9 mouse cellular contexts compared by ENCODE assay signal in genomic region chr2:166250571-166250970, GRCm38 (mm10).
DNase-seq lines count a peak whose midpoint lies in the region; ATAC-seq and TF ChIP-seq lines count a peak whose summit lies in the region.
"Had no signal": no experiment of that assay in that cellular context is flagged by ENCODE, and none has a peak within 500 bp of the region (broad histone marks: within the 10 kb centered on the region; RNA-seq: fewer than 3 reads in every experiment).

No protein-coding gene starts in this region.

- 72% methylated on average over 10 of the region's 10 CpGs for WGBS in kidney, adult 2 months
- 88% methylated on average over 10 of the region's 10 CpGs for WGBS in limb, embryonic 10.5 days
- 40% methylated on average over 10 of the region's 10 CpGs for WGBS in liver, embryonic 12.5 days (ENCODE audit: insufficient replicate concordance)

- H3K9ac ChIP-seq in liver, embryonic 12.5 days: no peak overlapping the region

- ATAC-seq in liver, embryonic 12.5 days: no peak
- ATAC-seq: inflammation-experienced regulatory T-cells, adult 6 months had no signal

- no peaks in the 10 kb centered on the region for H3K27me3 ChIP-seq in kidney, adult 2 months (replicated peaks; ENCODE audit: control insufficient read depth, insufficient read depth, low read length)
- no peaks in the 10 kb centered on the region for H3K27me3 ChIP-seq in limb, embryonic 10.5 days (ENCODE audit: low read depth, poor library complexity, severe bottlenecking)
- H3K27me3 ChIP-seq in liver, embryonic 12.5 days (replicated peaks): no peaks in the 10 kb centered on the region

- H3K9me3 ChIP-seq in limb, embryonic 10.5 days (replicated peaks): no peaks in the 10 kb centered on the region
- no peaks in the 10 kb centered on the region for H3K9me3 ChIP-seq in liver, embryonic 12.5 days (replicated peaks)

- TF ChIP-seq CTCF in kidney, adult 2 months (conservative IDR thresholded peaks at IDR 0.05; ENCODE audit: insufficient read depth, insufficient read length, low read depth, low read length): no peak

- no peak overlapping the region for H3K4me2 ChIP-seq in liver, embryonic 12.5 days

- no peak overlapping the region for H3K4me3 ChIP-seq in brown adipose tissue, adult 24 weeks (ENCODE audit: insufficient read depth, low read depth, low read length)
- H3K4me3 ChIP-seq in kidney, adult 2 months (ENCODE audit: insufficient read depth, low read depth, low read length): no peak overlapping the region
- H3K4me3 ChIP-seq in limb, embryonic 10.5 days: no peak overlapping the region
- no peak overlapping the region for H3K4me3 ChIP-seq in liver, embryonic 12.5 days

- DNase-seq in adrenal gland, postnatal 14 days: peak; percentile 43
- DNase-seq in kidney, adult 2 months: peak; percentile 81
- no peak for DNase-seq in limb, embryonic 10.5 days (ENCODE audit: low spot score)
- DNase-seq in layer of hippocampus, adult 9-10 months (ENCODE audit: low spot score): no peak
- DNase-seq in ovary, postnatal 10 days (ENCODE audit: low spot score): no peak
- DNase-seq in urinary bladder, postnatal 4 days (ENCODE audit: low spot score in 2 of 2): no peak

- H3K4me1 ChIP-seq in brown adipose tissue, adult 24 weeks (ENCODE audit: control insufficient read depth, insufficient read depth, insufficient read length, low read length): peaks cover 14% of the 10 kb centered on the region; the same call in 1 of the 2 replicates
- no peaks in the 10 kb centered on the region for H3K4me1 ChIP-seq in kidney, adult 2 months (ENCODE audit: control insufficient read depth, insufficient read depth, low read length)
- peaks cover 64% of the 10 kb centered on the region for H3K4me1 ChIP-seq in limb, embryonic 10.5 days
- H3K4me1 ChIP-seq in liver, embryonic 12.5 days: no peaks in the 10 kb centered on the region

- H3K27ac ChIP-seq in brown adipose tissue, adult 24 weeks (replicated peaks; ENCODE audit: low read depth, low read length): peak overlapping the region; percentile 55
- H3K27ac ChIP-seq in kidney, adult 2 months (ENCODE audit: insufficient read depth, low read depth, low read length): peak overlapping the region; percentile 32
- peak overlapping the region; percentile 78 for H3K27ac ChIP-seq in limb, embryonic 10.5 days
- H3K27ac ChIP-seq in liver, embryonic 12.5 days: no peak overlapping the region

- no peaks in the 10 kb centered on the region for H3K36me3 ChIP-seq in kidney, adult 2 months (ENCODE audit: control insufficient read depth, insufficient read depth, low read length)
- no peaks in the 10 kb centered on the region for H3K36me3 ChIP-seq in limb, embryonic 10.5 days
- H3K36me3 ChIP-seq in liver, embryonic 12.5 days: no peaks in the 10 kb centered on the region

- TF ChIP-seq POLR2A in kidney, adult 2 months (IDR thresholded peaks at IDR 0.05; ENCODE audit: low read depth, low read length): no peak

Comparison
In these comparisons a context has a peak if more than half of its experiments do, and no peak if none do; other contexts are left out.
1. DNase-seq: peak in adrenal gland, postnatal 14 days (single experiment) and kidney, adult 2 months (single experiment); none in limb, embryonic 10.5 days (single experiment), layer of hippocampus, adult 9-10 months (single experiment), ovary, postnatal 10 days (single experiment) and urinary bladder, postnatal 4 days (0 of 2).